Mouse (Mus musculus) hindbrain, embryonic 13.5 days (tissue): ENCODE measurements at regions not wholly inside any gene's neighbourhood (a gene's known extent, or its start where the extent isn't known, plus 50 kb on each side); places are given as distances from the start of the nearest gene placed in this dataset.
A peak's percentile ranks its signal among the peaks of the same experiment; 100 is the strongest.

Source experiments
- ATAC-seq: fragments of 200-750 bp; cut with Nextera tagmentation; 2 replicates; pipeline ENCODE4 v1.8.0; 2017; ENCODE audit warnings: moderate TSS enrichment; ENCODE audit not compliant: low FRiP score
- H3K27ac ChIP-seq: fragments of 300-500 bp; sonication (generic); 2 replicates; pipeline ENCODE4 v1.5.1; 2015; ENCODE audit warnings: inconsistent platforms, mild to moderate bottlenecking, moderate library complexity
- H3K27me3 ChIP-seq: fragments of 300-500 bp; sonication (generic); 2 replicates; pipeline ENCODE4 v1.6.1; 2015; ENCODE audit warnings: mild to moderate bottlenecking, inconsistent platforms
- H3K36me3 ChIP-seq: fragments of 300-500 bp; sonication (generic); 2 replicates; pipeline ENCODE4 v1.6.1; 2015; ENCODE audit warnings: mild to moderate bottlenecking, inconsistent platforms
- H3K4me1 ChIP-seq: fragments of 300-500 bp; sonication (generic); replicated peaks from 2 replicates; pipeline ENCODE4 v1.6.1; 2015; ENCODE audit warnings: inconsistent platforms
- H3K4me2 ChIP-seq: fragments of 300-500 bp; sonication (generic); 2 replicates; pipeline ENCODE4 v1.6.1; 2015; ENCODE audit warnings: inconsistent platforms, mild to moderate bottlenecking, moderate library complexity
- H3K4me3 ChIP-seq: fragments of 300-500 bp; sonication (generic); 2 replicates; pipeline ENCODE4 v1.5.1; 2015; ENCODE audit warnings: mild to moderate bottlenecking, inconsistent platforms
- H3K9ac ChIP-seq: fragments of 300-500 bp; sonication (generic); 2 replicates; pipeline ENCODE4 v1.6.1; 2015; ENCODE audit warnings: mild to moderate bottlenecking, inconsistent platforms
- H3K9me3 ChIP-seq: fragments of 300-500 bp; sonication (generic); 2 replicates; pipeline ENCODE4 v1.6.1; 2016; ENCODE audit warnings: inconsistent platforms
- WGBS: fragments of 180-500 bp; shearing (Covaris S2); methylation state at CpG from one replicate; pipeline ENCODE4 v1.1.7; 2015; 5-methylcytosine and 5-hydroxymethylcytosine counted together

- H3K36me3 ChIP-seq, result no peaks in the 10 kb centered on the region
- no peaks in the 10 kb centered on the region for H3K4me1 ChIP-seq
- H3K9me3 ChIP-seq, result no peaks in the 10 kb centered on the region
- no peak overlapping the region for H3K4me2 ChIP-seq
- 51% methylated on average over 2 of the region's 2 CpGs for WGBS
- ATAC-seq, result no peak
- H3K9ac ChIP-seq, result no peak overlapping the region
- no peak overlapping the region for H3K4me3 ChIP-seq
- no peaks in the 10 kb centered on the region for H3K27me3 ChIP-seq
- H3K27ac ChIP-seq, result no peak overlapping the region
Measured at GRCm38 (mm10) chr12:39027179-39027578, 248.0 kb downstream of the Etv1 start.

DNA sequence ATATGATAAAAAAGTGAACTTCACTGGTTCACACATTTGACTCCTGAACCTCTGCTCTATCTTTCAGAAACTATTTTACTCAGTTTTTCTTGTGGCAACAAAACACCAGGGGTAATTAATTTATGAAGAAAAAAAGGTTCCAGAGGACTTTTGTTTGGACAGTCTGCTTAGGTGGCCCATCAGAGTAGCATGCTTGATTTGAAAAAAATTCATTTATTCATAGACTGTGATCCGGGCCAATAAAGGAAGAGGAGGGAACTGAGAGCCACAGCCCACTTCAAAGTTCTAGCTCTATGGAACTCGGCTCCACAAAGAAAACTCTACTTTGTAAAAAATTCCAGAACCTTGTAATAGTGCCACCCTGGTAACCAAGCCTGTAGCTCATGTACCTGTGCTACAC, 248.8 kb downstream of the Etv1 start:
- Histone ChIP-seq H3K36me3 (no peaks in the 10 kb centered on the region), H3K4me1 (no peaks in the 10 kb centered on the region), H3K9me3 (no peaks in the 10 kb centered on the region), H3K27ac (no peak overlapping the region), H3K27me3 (no peaks in the 10 kb centered on the region), H3K4me2 (no peak overlapping the region), H3K9ac (no peak overlapping the region), H3K4me3 (no peak overlapping the region)
- WGBS, result 52% methylated on average over 2 of the region's 2 CpGs
- ATAC-seq, result no peak

- no peak overlapping the region for H3K4me2 ChIP-seq
- H3K9ac ChIP-seq, result no peak overlapping the region
- H3K4me3 ChIP-seq, result no peak overlapping the region
- no peaks in the 10 kb centered on the region for H3K4me1 ChIP-seq
- no peak for ATAC-seq
- H3K27me3 ChIP-seq, result no peaks in the 10 kb centered on the region
- WGBS, result 78% methylated on average over 3 of the region's 3 CpGs
- H3K27ac ChIP-seq, result no peak overlapping the region
- H3K36me3 ChIP-seq, result no peaks in the 10 kb centered on the region
- H3K9me3 ChIP-seq, result no peaks in the 10 kb centered on the region
Measured at GRCm38 (mm10) chr12:39033982-39034381, 254.8 kb downstream of the Etv1 start.

DNA sequence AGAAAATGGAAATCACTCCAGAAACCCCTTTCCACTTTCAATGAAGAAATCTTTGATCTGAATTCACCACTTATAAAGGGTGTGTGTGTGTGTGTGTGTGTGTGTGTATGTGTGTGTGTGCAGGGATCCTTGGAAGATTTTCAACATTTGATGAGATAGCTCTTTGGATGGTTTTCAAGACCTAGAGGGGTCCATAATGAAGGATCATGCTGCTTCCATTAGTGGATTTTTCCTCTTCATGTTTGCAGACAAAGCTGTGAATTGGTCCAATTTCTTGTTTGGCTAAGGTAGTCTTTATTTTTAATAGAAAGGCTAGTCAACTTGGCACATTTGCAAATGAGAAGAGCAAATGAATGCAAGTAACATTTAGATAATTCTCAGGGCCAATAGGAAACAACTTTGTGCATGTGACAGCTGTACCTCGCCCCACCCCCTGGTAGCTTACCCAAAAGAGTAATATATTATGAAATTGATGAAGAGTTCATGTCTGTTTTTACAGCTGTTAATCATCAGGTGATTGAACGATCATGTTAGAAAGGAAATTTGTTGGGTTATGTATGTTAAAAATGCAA, 257.4 kb downstream of the Etv1 start:
- no peak overlapping the region for H3K4me3 ChIP-seq
- no peak overlapping the region for H3K9ac ChIP-seq
- no peaks in the 10 kb centered on the region for H3K36me3 ChIP-seq
- ATAC-seq, result no peak
- no peaks in the 10 kb centered on the region for H3K27me3 ChIP-seq
- 90% methylated on average over 2 of the region's 2 CpGs for WGBS
- H3K4me1 ChIP-seq, result no peaks in the 10 kb centered on the region
- no peak overlapping the region for H3K4me2 ChIP-seq
- no peaks in the 10 kb centered on the region for H3K9me3 ChIP-seq
- H3K27ac ChIP-seq, result no peak overlapping the region

- Histone ChIP-seq H3K9ac (no peak overlapping the region), H3K9me3 (no peaks in the 10 kb centered on the region), H3K4me1 (no peaks in the 10 kb centered on the region), H3K36me3 (no peaks in the 10 kb centered on the region), H3K4me2 (no peak overlapping the region), H3K27me3 (no peaks in the 10 kb centered on the region), H3K27ac (no peak overlapping the region), H3K4me3 (no peak overlapping the region)
- no peak for ATAC-seq
- WGBS, result 80% methylated on average over 3 of the region's 3 CpGs
Measured at GRCm38 (mm10) chr12:39038077-39038476, 258.9 kb downstream of the Etv1 start.

DNA sequence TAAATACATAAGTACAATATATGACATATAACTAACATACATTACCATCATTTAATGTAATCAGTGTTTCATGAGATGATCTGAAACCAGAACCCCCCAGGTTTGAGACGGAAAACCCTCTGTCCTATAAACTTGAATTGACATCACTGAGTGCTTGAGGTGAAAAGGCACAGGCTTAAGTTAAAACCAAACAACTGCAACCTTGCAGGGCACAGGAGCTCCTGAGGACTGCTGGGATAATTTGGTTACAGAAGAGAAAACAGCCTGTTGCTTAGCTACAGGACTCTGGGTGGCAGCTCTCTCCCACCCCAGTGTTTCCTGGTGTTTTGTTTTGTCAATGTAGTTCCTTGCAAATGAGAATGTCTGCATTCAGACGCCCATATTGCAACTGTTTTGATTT, 259.5 kb downstream of the Etv1 start:
- H3K4me1 ChIP-seq, result no peaks in the 10 kb centered on the region
- H3K4me3 ChIP-seq, result no peak overlapping the region
- H3K27ac ChIP-seq, result no peak overlapping the region
- H3K9ac ChIP-seq, result no peak overlapping the region
- no peak overlapping the region for H3K4me2 ChIP-seq
- no peaks in the 10 kb centered on the region for H3K9me3 ChIP-seq
- H3K36me3 ChIP-seq, result no peaks in the 10 kb centered on the region
- H3K27me3 ChIP-seq, result no peaks in the 10 kb centered on the region
- ATAC-seq, result no peak
- WGBS, result 42% methylated on average over 2 of the region's 2 CpGs

- no peaks in the 10 kb centered on the region for H3K36me3 ChIP-seq
- no peaks in the 10 kb centered on the region for H3K27me3 ChIP-seq
- no peak for ATAC-seq
- H3K27ac ChIP-seq, result no peak overlapping the region
- H3K4me3 ChIP-seq, result no peak overlapping the region
- H3K4me1 ChIP-seq, result no peaks in the 10 kb centered on the region
- H3K9ac ChIP-seq, result no peak overlapping the region
- no peak overlapping the region for H3K4me2 ChIP-seq
- no peaks in the 10 kb centered on the region for H3K9me3 ChIP-seq
Measured at GRCm38 (mm10) chr12:39047126-39047525, 267.9 kb downstream of the Etv1 start.

DNA sequence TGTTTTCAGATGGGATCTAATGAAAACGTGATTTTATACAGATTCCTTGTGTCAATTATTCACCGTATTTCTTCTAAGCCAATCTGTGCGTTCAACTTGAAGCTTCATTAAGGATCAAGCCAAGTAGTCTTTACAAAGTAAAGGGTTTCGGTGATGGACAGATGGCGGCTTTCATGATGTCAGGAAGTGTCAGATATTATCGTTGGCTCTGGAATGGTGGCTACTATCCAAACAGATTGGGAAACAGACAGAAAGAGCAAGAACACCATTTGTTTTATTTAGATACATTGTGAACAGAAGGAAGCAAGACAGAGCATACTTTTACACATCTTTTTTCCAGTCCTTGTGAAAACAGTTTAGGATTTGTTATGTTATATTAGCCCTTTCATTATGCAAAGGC, 269.3 kb downstream of the Etv1 start:
- H3K27me3 ChIP-seq, result no peaks in the 10 kb centered on the region
- no peak for ATAC-seq
- H3K36me3 ChIP-seq, result no peaks in the 10 kb centered on the region
- WGBS, result 83% methylated on average over 6 of the region's 6 CpGs
- H3K9ac ChIP-seq, result no peak overlapping the region
- H3K9me3 ChIP-seq, result no peaks in the 10 kb centered on the region
- no peak overlapping the region for H3K4me2 ChIP-seq
- H3K4me1 ChIP-seq, result no peaks in the 10 kb centered on the region
- H3K27ac ChIP-seq, result no peak overlapping the region
- H3K4me3 ChIP-seq, result no peak overlapping the region

DNA sequence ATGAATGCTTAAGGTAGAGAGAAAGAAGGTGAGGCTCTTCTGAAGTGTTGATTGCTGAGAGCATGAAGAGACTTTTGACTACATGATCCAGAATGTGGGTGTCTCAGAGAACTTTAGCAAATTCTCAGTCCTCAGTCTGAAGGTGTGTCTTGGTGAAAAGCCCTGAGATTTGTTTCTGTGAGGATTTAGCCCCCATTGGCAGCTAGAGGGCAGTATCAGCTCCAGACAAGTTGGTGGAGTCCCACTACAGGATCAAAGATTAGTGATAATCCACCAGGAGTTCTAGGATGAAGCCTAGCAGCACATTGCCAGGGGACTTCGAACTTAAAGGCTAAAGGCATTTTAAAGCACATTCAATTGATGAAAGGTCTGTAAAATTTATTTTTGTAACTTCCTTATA, 269.8 kb downstream of the Etv1 start:
- H3K4me1 ChIP-seq, result no peaks in the 10 kb centered on the region
- no peaks in the 10 kb centered on the region for H3K9me3 ChIP-seq
- no peaks in the 10 kb centered on the region for H3K27me3 ChIP-seq
- 84% methylated on average over 1 of the region's 1 CpGs for WGBS
- no peak overlapping the region for H3K4me2 ChIP-seq
- H3K9ac ChIP-seq, result no peak overlapping the region
- no peaks in the 10 kb centered on the region for H3K36me3 ChIP-seq
- no peak overlapping the region for H3K27ac ChIP-seq
- no peak overlapping the region for H3K4me3 ChIP-seq
- ATAC-seq, result no peak

GRCm38 (mm10) chr12:39070331-39071045, 291.3 kb downstream of the Etv1 start:
- H3K9me3 ChIP-seq, result no peaks in the 10 kb centered on the region
- H3K36me3 ChIP-seq, result no peaks in the 10 kb centered on the region
- 0 out of 2 replicates have a peak, but pooled peaks cover 5% of the 10 kb centered on the region for H3K4me1 ChIP-seq
- WGBS, result 90% methylated on average over 4 of the region's 4 CpGs
- no peak for ATAC-seq
- H3K4me2 ChIP-seq, result no peak overlapping the region
- H3K4me3 ChIP-seq, result no peak overlapping the region
- no peaks in the 10 kb centered on the region for H3K27me3 ChIP-seq
- no peak overlapping the region for H3K9ac ChIP-seq
- H3K27ac ChIP-seq, result no peak overlapping the region

DNA sequence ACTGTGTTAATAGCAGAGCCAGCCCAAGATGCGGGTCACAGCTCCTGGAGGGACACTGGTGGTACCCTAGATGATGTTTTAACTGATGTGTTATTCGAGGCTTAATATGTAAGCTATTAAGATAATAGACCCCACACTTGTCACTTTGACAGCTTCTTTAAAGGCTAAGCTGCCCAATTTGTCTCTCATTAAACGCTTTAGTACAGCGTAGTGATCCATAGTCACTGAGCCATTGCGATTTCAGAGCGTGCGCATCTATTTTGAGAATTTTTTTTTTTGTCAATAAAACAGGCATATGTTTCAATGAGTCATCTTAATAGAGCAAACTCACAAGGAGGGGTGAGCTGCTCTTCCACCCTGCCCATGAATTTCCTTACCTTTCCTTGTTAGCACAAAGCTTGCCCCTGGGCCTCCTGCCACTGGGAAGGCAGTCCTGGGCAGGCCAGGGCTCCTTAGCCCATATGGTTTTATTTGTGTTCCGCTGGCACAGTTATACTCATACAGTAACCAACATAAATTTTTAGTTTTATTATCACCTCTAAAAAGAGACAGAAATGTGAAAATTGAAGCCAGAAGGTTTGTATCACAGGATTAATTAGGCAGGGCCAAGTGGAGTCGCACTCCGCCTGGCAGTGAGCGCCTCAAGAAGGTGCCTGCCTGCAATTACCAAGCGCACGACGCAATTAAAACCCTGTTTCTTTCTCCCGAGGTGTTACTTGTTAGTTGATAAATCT, 294.3 kb downstream of the Etv1 start:
- H3K9ac ChIP-seq, result no peak overlapping the region
- no peak overlapping the region for H3K4me3 ChIP-seq
- ATAC-seq, result peak; percentile 17; the same call in 1 of the 2 replicates
- WGBS, result 63% methylated on average over 15 of the region's 15 CpGs
- H3K36me3 ChIP-seq, result no peaks in the 10 kb centered on the region
- H3K4me1 ChIP-seq, result 0 out of 2 replicates have a peak, but pooled peaks cover 5% of the 10 kb centered on the region
- H3K4me2 ChIP-seq, result no peak overlapping the region
- no peaks in the 10 kb centered on the region for H3K9me3 ChIP-seq
- H3K27ac ChIP-seq, result no peak overlapping the region
- no peaks in the 10 kb centered on the region for H3K27me3 ChIP-seq

GRCm38 (mm10) chr12:39086285-39086684, 307.1 kb downstream of the Etv1 start:
- WGBS, result 92% methylated on average over 4 of the region's 4 CpGs
- Histone ChIP-seq H3K27ac (no peak overlapping the region), H3K36me3 (no peaks in the 10 kb centered on the region), H3K4me1 (no peaks in the 10 kb centered on the region), H3K4me2 (no peak overlapping the region), H3K27me3 (no peaks in the 10 kb centered on the region), H3K9ac (no peak overlapping the region), H3K9me3 (no peaks in the 10 kb centered on the region), H3K4me3 (no peak overlapping the region)
- ATAC-seq, result no peak
